Mouse (Mus musculus): Measurements from ENCODE around the gene Rab31. TPM values are rescaled to one million over a fixed set of nuclear protein-coding genes. Genes with fewer than 3 reads are reported as not detected.
A peak's percentile ranks its signal among the peaks of the same experiment; 100 is the strongest.

The Rab31 gene
- total RNA-seq (2021): 10 to 100 TPM; 38.2 to 40.8 TPM
- long read RNA-seq, experiment 1, transcript Rab31-201 (7 exons, 3,473 nt): major isoform, 55 of 70 reads
- long read RNA-seq, experiment 1, partial matches to known transcripts: 1 of 70 reads
- long read RNA-seq, experiment 1, other reads (novel, unspliced or antisense): 14 of 70 reads
- long read RNA-seq, experiment 2, transcript Rab31-201 (7 exons, 3,473 nt): major isoform, 64 of 80 reads
- long read RNA-seq, experiment 2, partial matches to known transcripts: 1 of 80 reads
- long read RNA-seq, experiment 2, other reads (novel, unspliced or antisense): 15 of 80 reads

GRCm38 (mm10) chr17:65771951-65772934 lies at the start of gene Rab31:
Gene Rab31, minus strand, starts transcription at chr17:65772752.
- peak; percentile 79 to 90 for DNase-seq (ENCODE audit: low spot score in 2 of 2)

GRCm38 (mm10) chr17:65820197-65820596 lies 47.6 kb upstream of the Rab31 start:
- no peak for DNase-seq (ENCODE audit: low spot score in 2 of 2)

GRCm38 (mm10) chr17:65813763-65814162 lies 41.2 kb upstream of the Rab31 start:
- DNase-seq (ENCODE audit: low spot score in 2 of 2): no peak

- DNase-seq (ENCODE audit: low spot score in 2 of 2): no peak
Observed at GRCm38 (mm10) chr17:65811032-65811431, 38.5 kb upstream of the Rab31 start.

DNA sequence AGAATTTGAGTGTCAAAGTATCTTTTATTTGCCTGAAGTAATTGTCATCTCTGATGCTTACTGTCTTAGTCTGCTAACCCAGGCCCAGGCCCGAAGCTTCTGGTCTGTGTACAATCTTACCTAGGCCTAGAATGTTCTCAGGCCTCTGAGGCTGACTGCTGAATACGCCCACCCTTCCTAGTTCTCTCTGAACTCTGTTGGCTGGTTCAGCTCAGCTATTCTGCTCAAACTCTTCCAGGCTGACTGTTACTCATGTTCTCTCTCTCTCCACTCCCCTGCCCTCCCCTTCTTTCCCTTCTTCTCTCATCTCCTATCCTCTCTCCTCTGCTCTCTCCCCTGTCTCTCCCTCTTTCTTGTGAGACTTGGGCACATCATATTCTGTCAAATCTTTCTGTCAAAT lies 33.9 kb upstream of the Rab31 start:
- no peak for DNase-seq (ENCODE audit: low spot score in 2 of 2)

DNA sequence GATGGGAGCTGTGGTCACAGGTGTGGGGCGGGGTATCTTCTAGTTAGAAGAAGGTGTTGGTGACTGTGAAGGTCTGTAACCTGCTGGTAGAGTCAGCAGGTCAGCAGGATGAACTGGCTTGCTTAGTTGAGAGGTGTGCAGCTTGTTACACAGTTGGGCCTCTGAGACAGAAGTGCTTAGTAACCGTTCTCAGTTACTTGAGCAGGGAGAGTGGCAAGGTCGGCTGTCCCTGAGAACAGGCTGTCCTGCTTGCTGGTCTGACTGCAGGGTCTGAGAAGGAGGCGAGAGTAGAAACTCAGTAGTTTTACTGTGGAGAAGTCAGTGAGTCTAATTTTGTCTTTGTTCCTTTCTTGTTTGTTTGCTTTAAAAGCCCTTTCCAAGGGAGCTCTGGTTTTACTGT lies 33.4 kb upstream of the Rab31 start:
- DNase-seq (ENCODE audit: low spot score in 2 of 2): no peak

- no peak for DNase-seq (ENCODE audit: low spot score in 2 of 2)
Observed at GRCm38 (mm10) chr17:65802026-65802425, 29.5 kb upstream of the Rab31 start.

DNA sequence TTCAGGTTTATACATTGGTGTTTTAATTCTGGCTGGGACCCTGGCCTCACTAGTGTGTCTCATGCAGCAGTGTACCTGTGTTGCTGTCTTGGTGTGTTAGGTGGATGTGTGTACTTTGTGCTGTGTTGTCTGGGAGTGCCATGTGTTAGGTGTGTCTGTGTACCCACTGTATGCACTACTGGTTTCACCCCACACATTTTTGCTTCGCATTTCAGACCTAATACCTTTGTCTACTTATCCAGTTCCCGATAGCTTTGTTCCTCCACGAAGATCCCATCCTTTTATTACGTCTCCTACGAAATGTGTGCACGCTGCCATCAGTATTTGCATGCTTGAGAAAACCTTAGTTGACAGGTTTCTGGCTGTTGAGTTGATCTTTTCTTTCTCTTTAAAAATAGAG lies 27.9 kb upstream of the Rab31 start:
- no peak for DNase-seq (ENCODE audit: low spot score in 2 of 2)

- no peak for DNase-seq (ENCODE audit: low spot score in 2 of 2)
Observed at GRCm38 (mm10) chr17:65799353-65799752, 26.8 kb upstream of the Rab31 start.

GRCm38 (mm10) chr17:65798446-65798845 lies 25.9 kb upstream of the Rab31 start:
- DNase-seq (ENCODE audit: low spot score in 2 of 2): no peak

GRCm38 (mm10) chr17:65796056-65796455 lies 23.5 kb upstream of the Rab31 start:
- no peak for DNase-seq (ENCODE audit: low spot score in 2 of 2)

- no peak for DNase-seq (ENCODE audit: low spot score in 2 of 2)
Observed at GRCm38 (mm10) chr17:65794096-65794850, 21.7 kb upstream of the Rab31 start.

DNA sequence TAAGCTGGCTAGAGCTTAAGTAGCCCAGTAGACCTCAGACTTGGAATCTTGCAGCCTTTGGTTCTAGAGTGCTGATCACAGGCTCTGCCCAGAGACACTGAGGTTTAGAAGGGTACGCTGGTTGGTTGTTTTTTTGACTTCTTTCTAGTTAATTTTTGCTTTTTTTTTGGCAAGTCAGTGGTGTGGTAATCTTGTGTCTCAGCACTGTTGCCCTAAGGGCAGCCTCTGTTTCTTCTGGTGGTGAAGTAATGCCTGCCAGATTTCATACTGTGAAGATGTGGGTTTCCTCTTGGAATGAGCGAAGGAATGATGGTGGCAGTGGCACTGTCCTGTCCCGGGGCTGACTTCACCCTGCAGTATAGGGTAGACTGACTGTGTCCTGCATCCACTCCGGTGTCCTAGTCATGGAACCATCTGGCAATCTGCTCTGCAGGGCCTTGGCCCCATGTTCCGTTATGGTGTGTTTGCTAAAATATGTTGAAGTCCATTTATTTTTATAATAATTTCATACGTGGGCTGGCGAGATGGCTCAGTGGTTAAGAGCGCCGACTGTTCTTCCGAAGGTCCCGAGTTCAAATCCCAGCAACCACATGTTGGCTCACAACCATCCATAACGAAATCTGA lies 20.9 kb upstream of the Rab31 start:
- no peak for DNase-seq (ENCODE audit: low spot score in 2 of 2)

DNA sequence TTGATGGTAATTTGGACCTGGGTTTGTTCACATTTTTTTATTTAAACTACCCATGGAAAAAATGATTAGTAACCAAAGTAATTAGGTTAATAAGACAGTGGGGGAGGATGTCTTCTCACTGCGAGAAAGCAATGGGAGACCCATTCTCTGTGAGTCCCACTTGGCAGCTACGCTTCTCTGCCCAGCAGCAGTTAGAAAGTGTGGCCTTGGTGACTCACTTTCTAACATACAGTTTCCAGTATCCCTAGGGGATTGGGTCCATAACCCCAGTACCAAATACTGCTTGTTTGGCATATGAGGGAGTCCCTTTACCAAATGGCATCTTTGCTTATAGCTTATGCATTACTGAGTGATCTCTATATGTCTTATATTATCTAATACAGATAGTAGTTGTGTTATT lies 18.6 kb upstream of the Rab31 start:
- DNase-seq (ENCODE audit: low spot score in 2 of 2): no peak

DNA sequence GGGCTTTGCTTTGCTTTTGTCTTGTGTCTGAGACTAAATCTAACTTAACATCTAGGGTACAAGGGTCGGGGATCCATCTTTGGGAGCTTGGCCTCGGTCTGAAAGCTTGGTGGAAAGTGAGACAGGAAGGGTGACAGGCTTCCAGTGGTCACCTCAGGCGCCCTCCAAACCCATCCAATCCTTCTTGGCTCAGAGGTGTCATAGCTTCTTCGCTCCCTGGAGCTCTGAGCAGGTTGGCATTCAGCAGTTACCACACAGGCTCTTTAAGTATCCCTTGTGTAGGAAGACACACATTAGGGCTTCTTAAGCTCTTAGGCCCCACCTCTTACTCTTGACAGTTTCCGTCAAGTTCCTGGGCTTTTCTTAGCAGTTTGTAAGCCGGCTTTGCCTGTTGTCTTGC lies 17.0 kb upstream of the Rab31 start:
- DNase-seq (ENCODE audit: low spot score in 2 of 2): no peak

DNA sequence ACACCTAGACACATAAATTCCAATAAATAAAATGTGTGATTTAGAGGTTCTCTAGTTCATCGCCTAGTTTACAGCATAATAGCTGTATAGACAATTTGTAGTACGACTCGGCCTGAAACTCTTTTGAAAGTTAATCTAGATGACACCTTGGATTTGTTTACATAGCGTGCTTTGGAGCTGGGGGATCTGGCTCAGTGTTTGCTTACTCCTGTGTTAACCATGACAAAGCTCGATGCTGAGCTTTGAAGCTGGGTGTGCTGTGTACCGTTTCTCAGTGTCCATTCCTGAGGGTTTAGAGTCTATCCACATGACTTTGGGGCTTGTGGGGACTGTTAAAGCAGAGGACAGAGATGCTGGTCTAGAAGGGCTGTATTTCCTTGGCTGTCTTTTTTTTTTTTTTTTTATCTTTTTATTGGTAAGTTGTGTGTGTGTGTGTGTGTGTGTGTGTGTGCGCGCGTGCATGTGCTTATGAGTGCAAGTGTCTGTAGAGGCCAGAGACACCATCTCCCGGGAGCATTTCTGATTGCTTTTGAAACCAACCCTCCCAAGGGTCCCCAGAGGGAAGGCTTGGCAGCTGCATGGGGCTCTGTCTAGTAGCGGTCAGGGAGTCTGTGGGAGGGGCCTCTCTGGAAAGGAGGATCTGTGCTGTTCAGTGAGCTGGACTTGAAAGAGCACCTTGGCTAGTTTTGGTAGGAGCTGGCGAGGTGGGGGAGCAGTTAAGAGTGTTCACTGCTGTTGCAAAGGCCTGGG lies 16.2 kb upstream of the Rab31 start:
- peak in 1 of 2 experiments; percentile 35 for DNase-seq (ENCODE audit: low spot score in 2 of 2)

DNA sequence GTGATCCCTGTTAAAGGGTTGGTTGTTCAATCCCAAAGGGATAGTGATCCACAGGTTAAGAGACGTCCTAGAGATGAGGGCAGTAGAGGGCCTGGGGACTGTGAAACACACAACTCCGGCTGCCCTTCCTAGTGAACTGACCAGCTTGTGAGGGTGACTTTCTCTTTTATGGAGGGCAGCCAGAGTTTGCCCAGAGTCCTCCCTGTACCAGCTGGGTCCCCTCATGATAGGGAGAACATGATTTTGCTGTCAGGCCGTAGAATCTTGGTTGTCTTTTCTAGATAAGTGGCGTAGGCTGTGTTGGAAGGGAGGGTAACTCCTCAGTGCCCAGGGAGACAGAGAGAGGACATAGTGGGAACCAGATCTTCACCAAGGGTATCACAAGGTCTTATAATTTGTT lies 14.7 kb upstream of the Rab31 start:
- DNase-seq (ENCODE audit: low spot score in 2 of 2): no peak

DNA sequence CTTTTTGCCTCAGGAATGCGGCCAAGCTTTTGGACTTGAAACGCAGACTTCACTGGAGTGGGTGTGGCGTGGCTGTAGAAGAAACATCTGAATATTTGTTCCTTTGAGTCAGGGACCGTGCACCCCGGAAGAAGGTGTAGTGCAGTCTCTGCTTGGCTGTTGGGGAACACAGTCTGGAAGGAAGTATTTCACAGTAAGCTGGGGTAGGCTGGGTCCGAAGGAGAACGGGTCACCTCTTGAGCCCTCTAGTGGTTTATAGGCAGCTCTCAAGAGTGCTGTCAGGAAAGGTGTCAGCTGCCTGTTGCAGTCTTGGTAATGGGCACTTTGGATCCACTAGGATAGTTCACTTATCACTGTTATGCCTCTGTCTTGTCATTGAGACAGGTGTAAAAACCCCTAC lies 13.7 kb upstream of the Rab31 start:
- DNase-seq (ENCODE audit: low spot score in 2 of 2): no peak

GRCm38 (mm10) chr17:65785707-65786106 lies 13.2 kb upstream of the Rab31 start:
- no peak for DNase-seq (ENCODE audit: low spot score in 2 of 2)

GRCm38 (mm10) chr17:65784610-65785140 lies 12.1 kb upstream of the Rab31 start:
- DNase-seq (ENCODE audit: low spot score in 2 of 2): no peak

All from gastrocnemius, postnatal 4 days (tissue).